17 mouse cellular contexts compared by ENCODE assay signal in genomic region chr9:43793411-43793810, GRCm38 (mm10). TPM values are rescaled to one million over a fixed set of nuclear protein-coding genes. Genes with fewer than 3 reads are reported as not detected.
DNase-seq lines count a peak whose midpoint lies in the region; ATAC-seq and TF ChIP-seq lines count a peak whose summit lies in the region.
"Had no signal": no experiment of that assay in that cellular context is flagged by ENCODE, and none has a peak within 500 bp of the region (broad histone marks: within the 10 kb centered on the region; RNA-seq: fewer than 3 reads in every experiment).

No protein-coding gene starts in this region.

- H3K27ac ChIP-seq in midbrain, postnatal 0 days (ENCODE audit: low read depth, low read length): no peak overlapping the region
- H3K27ac ChIP-seq in midbrain, embryonic 14.5 days (replicated peaks; ENCODE audit: low read depth, low read length): no peak overlapping the region
- H3K27ac ChIP-seq: embryonic facial prominence, embryonic 10.5 days; embryonic facial prominence, embryonic 12.5 days; forebrain, embryonic 13.5 days; forebrain, embryonic 15.5 days had no signal

- no peak overlapping the region for H3K4me3 ChIP-seq in midbrain, postnatal 0 days (ENCODE audit: low read depth, low read length)
- no peak overlapping the region for H3K4me3 ChIP-seq in midbrain, embryonic 14.5 days (replicated peaks; ENCODE audit: low read depth, low read length)
- H3K4me3 ChIP-seq: embryonic facial prominence, embryonic 10.5 days; embryonic facial prominence, embryonic 12.5 days; forebrain, embryonic 13.5 days; forebrain, embryonic 15.5 days had no signal

- H3K4me2 ChIP-seq in midbrain, postnatal 0 days (ENCODE audit: low read depth, low read length, poor library complexity, severe bottlenecking): no peak overlapping the region
- H3K4me2 ChIP-seq in midbrain, embryonic 14.5 days (ENCODE audit: low read length): no peak overlapping the region
- H3K4me2 ChIP-seq: embryonic facial prominence, embryonic 12.5 days; forebrain, embryonic 13.5 days; forebrain, embryonic 15.5 days had no signal

- ATAC-seq in midbrain, postnatal 0 days (ENCODE audit: low FRiP score): no peak
- no peak for ATAC-seq in midbrain, embryonic 14.5 days (ENCODE audit: low FRiP score, low TSS enrichment)
- ATAC-seq: forebrain, embryonic 13.5 days; forebrain, embryonic 15.5 days; forebrain, postnatal 0 days had no signal

- no peaks in the 10 kb centered on the region for H3K9me3 ChIP-seq in midbrain, postnatal 0 days (ENCODE audit: low read length)
- H3K9me3 ChIP-seq in midbrain, embryonic 14.5 days (ENCODE audit: control insufficient read depth, low read length): no peaks in the 10 kb centered on the region
- H3K9me3 ChIP-seq: embryonic facial prominence, embryonic 10.5 days; embryonic facial prominence, embryonic 12.5 days; forebrain, embryonic 13.5 days; forebrain, embryonic 15.5 days had no signal

- H3K9ac ChIP-seq in midbrain, postnatal 0 days (replicated peaks; ENCODE audit: low read length, poor library complexity, severe bottlenecking): no peak overlapping the region
- H3K9ac ChIP-seq in midbrain, embryonic 14.5 days (replicated peaks; ENCODE audit: low read length): no peak overlapping the region
- H3K9ac ChIP-seq: embryonic facial prominence, embryonic 12.5 days; forebrain, embryonic 13.5 days; forebrain, embryonic 15.5 days; forebrain, postnatal 0 days had no signal

- peaks cover 30% of the 10 kb centered on the region for H3K36me3 ChIP-seq in midbrain, postnatal 0 days (ENCODE audit: insufficient read depth, low read length)
- H3K36me3 ChIP-seq in midbrain, embryonic 14.5 days (ENCODE audit: control insufficient read depth, insufficient read depth, low read length): peaks cover 48% of the 10 kb centered on the region

- no peaks in the 10 kb centered on the region for H3K27me3 ChIP-seq in midbrain, postnatal 0 days (ENCODE audit: insufficient read depth, low read length)
- no peaks in the 10 kb centered on the region for H3K27me3 ChIP-seq in midbrain, embryonic 14.5 days (ENCODE audit: control insufficient read depth, insufficient read depth, low read length)
- H3K27me3 ChIP-seq: embryonic facial prominence, embryonic 12.5 days; forebrain, embryonic 13.5 days; forebrain, embryonic 15.5 days had no signal

- peak; percentile 74 for DNase-seq in adrenal gland, adult 2 months
- no peak for DNase-seq in adrenal gland, postnatal 4 days (ENCODE audit: low spot score in 2 of 2)
- peak; percentile 48 for DNase-seq in adrenal gland, postnatal 10 days
- peak; percentile 30 for DNase-seq in adrenal gland, postnatal 25 days
- no peak for DNase-seq in neural tube, embryonic 10.5 days (ENCODE audit: extremely low spot score, low spot score)
- no peak for DNase-seq in midbrain, postnatal 0 days (ENCODE audit: low spot score)
- no peak for DNase-seq in midbrain, embryonic 14.5 days
- DNase-seq: cerebellum, adult 11-12 months; cerebellum, adult 2 months; cerebellum, adult 9-10 months; cerebellum, postnatal 10 days; cerebellum, postnatal 25 days; forebrain, postnatal 0 days had no signal

- TF ChIP-seq CTCF in midbrain, postnatal 0 days (IDR thresholded peaks at IDR 0.05): no peak

- no peaks in the 10 kb centered on the region for H3K4me1 ChIP-seq in midbrain, postnatal 0 days (ENCODE audit: insufficient read depth, low read length)
- 0 out of 2 replicates have a peak, but pooled peaks cover 4% of the 10 kb centered on the region for H3K4me1 ChIP-seq in midbrain, embryonic 14.5 days (ENCODE audit: control insufficient read depth, insufficient read depth, low read length)
- H3K4me1 ChIP-seq: forebrain, embryonic 13.5 days; forebrain, embryonic 15.5 days had no signal

- 80% methylated on average over 3 of the region's 3 CpGs for whole genome bisulfite sequencing in midbrain, postnatal 0 days
- WGBS in midbrain, embryonic 14.5 days: 84% methylated on average over 3 of the region's 3 CpGs

RNA-seq across cellular contexts. Expression of gene Nectin1, which starts 49.6 kb away (rescaled TPM):
- 10 to 100 TPM; 24.4 to 50.2 TPM for total RNA-seq in adrenal gland, adult 2 months (2021)
- polyA plus RNA-seq in adrenal gland, adult 2 months (2012; rRNA removed): 27.7 and 29.3 TPM in 2 replicates
- 10 to 100 TPM; 22.0 to 22.5 TPM for total RNA-seq in adrenal gland, postnatal 4 days (2021)
- 10 to 100 TPM; 18.2 to 21.7 TPM for total RNA-seq in adrenal gland, postnatal 10 days (2021)
- 23.6 and 25.7 TPM in 2 replicates for total RNA-seq in adrenal gland, postnatal 25 days (2021)
- total RNA-seq in midbrain, postnatal 0 days (2014; rRNA removed): 64.7 and 71.6 TPM in 2 replicates
- polyA plus RNA-seq in midbrain, postnatal 0 days (2015; fragmentation: Nextera tagmentation; extraction: Ambion mirVana): 14.9 and 15.4 TPM in 2 replicates
- polyA plus RNA-seq in midbrain, embryonic 14.5 days (2014; fragmentation: Nextera tagmentation; extraction: Ambion mirVana): 16.7 and 21.0 TPM in 2 replicates

Comparison
In these comparisons a context has a peak if more than half of its experiments do, and no peak if none do; other contexts are left out.
1. DNase-seq: peak in adrenal gland, adult 2 months (single experiment), adrenal gland, postnatal 10 days (single experiment) and adrenal gland, postnatal 25 days (single experiment); none in adrenal gland, postnatal 4 days (0 of 2), neural tube, embryonic 10.5 days (single experiment), midbrain, postnatal 0 days (single experiment) and midbrain, embryonic 14.5 days (single experiment).